Comparison of ENCODE assay signal across 21 mouse cellular contexts in the genomic region with DNA sequence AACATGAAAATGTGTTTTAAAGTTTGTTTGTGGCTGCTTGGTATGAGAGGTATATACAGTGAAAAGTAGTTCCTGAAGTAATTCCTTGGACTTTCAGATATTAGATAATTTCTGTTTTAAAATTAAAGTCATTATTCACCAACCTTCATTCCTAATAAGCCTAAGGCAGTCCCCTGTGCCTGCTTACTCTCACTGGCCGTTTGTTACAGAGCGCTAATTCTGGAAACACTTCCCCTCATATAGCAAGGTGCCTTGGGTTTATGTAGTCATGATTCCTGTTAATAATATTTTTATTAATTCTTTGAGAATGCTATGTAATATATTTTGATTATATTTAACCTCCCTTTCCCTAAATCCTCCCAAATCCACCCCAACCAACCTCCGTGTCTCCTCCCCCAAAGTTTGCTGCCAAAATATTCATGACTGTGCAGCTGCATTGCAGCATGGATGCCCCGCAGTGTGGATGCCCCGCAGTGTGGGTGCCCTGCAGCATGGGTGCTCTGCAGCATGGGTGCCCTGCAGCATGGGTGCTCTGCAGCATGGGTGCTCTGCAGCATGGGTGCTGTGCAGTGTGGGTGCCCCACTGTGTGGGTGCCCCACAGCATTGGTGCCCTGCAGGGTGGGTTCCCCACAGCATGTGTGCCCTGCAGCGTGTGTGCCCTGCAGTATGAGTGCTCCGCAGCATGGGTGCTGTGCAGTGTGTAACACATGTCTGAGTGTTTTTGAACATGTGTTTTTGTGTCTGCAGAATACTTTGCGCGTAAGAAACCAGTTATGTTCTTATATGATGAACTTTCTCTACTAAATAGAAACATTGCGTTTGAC.
"Had no signal": no experiment of that assay in that cellular context is flagged by ENCODE, and none has a peak within 500 bp of the region (broad histone marks: within the 10 kb centered on the region; RNA-seq: fewer than 3 reads in every experiment).

No protein-coding gene starts in this region.

- H3K36me3 ChIP-seq: limb, embryonic 10.5 days; limb, embryonic 13.5 days; liver, embryonic 12.5 days; liver, embryonic 15.5 days; stomach, embryonic 15.5 days had no signal

- H3K4me1 ChIP-seq: limb, embryonic 10.5 days; limb, embryonic 13.5 days; liver, embryonic 12.5 days; liver, embryonic 15.5 days; stomach, embryonic 15.5 days had no signal

- H3K27ac ChIP-seq: layer of hippocampus, adult 2 months; limb, embryonic 10.5 days; limb, embryonic 13.5 days; liver, embryonic 12.5 days; liver, embryonic 15.5 days; stomach, embryonic 15.5 days had no signal

- ATAC-seq: intestine, embryonic 16.5 days; liver, embryonic 12.5 days had no signal

- H3K9me3 ChIP-seq: limb, embryonic 10.5 days; limb, embryonic 13.5 days; liver, embryonic 15.5 days; stomach, embryonic 15.5 days had no signal

- H3K9ac ChIP-seq: limb, embryonic 13.5 days; liver, embryonic 12.5 days; liver, embryonic 15.5 days; stomach, embryonic 15.5 days had no signal

- H3K4me3 ChIP-seq: layer of hippocampus, adult 2 months; limb, embryonic 10.5 days; limb, embryonic 13.5 days; liver, embryonic 12.5 days; liver, embryonic 15.5 days; stomach, embryonic 15.5 days had no signal

- DNase-seq: kidney, adult 18-20 months; kidney, adult 9 months; kidney, postnatal 25 days; layer of hippocampus, adult 9-11 months; liver; lung, adult 2 months; lung, postnatal 14 days; lung, postnatal 4 days; midbrain, embryonic 14.5 days; retina, postnatal 1 day; right cerebral cortex, postnatal 25 days; spleen, adult 18-20 months; thymus, postnatal 25 days had no signal

- H3K4me2 ChIP-seq: limb, embryonic 13.5 days; liver, embryonic 12.5 days; liver, embryonic 15.5 days; midbrain, embryonic 11.5 days; stomach, embryonic 15.5 days had no signal

- H3K27me3 ChIP-seq: limb, embryonic 13.5 days; liver, embryonic 12.5 days; liver, embryonic 15.5 days; stomach, embryonic 15.5 days had no signal
